Mouse (Mus musculus): ENCODE measurements around the gene Kbtbd2. TPM values are rescaled to one million over a fixed set of nuclear protein-coding genes. Genes with fewer than 3 reads are reported as not detected.

The Kbtbd2 gene
- total and polyA plus RNA-seq, 3 experiments, result 13.2 to 50.7 (median 26.0) TPM

DNA sequence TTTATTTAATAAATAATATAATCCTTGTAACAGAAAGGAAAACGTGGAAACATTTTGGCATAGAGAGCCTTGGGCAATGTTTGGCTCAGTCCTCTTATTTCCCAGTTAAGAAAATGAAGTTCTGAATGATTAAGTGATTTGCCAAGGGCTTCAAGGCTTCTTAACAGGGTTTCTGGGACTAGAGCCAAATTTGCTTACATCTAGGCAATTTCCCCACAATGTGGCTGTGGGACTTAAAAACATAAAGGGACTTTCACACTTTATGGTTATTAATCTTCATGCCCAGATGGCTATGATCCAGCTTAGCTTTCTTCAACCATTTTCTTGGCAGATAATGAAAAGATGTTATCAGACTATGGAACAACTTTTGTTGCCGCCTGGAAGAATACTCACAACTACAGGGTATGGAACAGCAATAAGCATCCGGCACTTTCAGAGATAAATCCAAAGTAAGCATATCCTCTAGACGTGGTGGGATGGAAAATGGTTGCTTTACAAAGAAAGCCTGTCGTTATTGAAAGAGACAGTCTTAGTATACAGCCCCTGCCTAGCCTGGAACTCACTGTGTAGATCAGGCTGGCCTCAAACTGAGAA, 51.6 kb downstream of the Kbtbd2 start:
- no peak overlapping the region for H3K27ac ChIP-seq (ENCODE audit: control insufficient read depth, low read depth, low read length)
- no peak overlapping the region for H3K4me3 ChIP-seq (ENCODE audit: control insufficient read depth in 1 of 2, insufficient read depth in 1 of 2, low read depth in 2 of 2, low read length in 2 of 2)
- no peak overlapping the region for H3K9ac ChIP-seq (ENCODE audit: control insufficient read depth, low read depth, low read length, poor library complexity, severe bottlenecking)
- H3K4me1 ChIP-seq (ENCODE audit: control insufficient read depth in 1 of 2, insufficient read depth in 2 of 2, low read length in 2 of 2), result peaks cover 0 to 3% of the 10 kb centered on the region in 2 experiments; a peak in 2 of 4 replicates
- no peaks in the 10 kb centered on the region for H3K79me2 ChIP-seq (ENCODE audit: control insufficient read depth, insufficient read depth, low read length, poor library complexity)
- DNase-seq (ENCODE audit: low read depth, low spot score), result peak; percentile 77
- peaks cover 3 to 4% of the 10 kb centered on the region in 2 experiments for H3K36me3 ChIP-seq (ENCODE audit: control insufficient read depth in 1 of 2, insufficient read depth in 2 of 2, low read length in 2 of 2)
- H3K27me3 ChIP-seq (ENCODE audit: control insufficient read depth in 1 of 2, insufficient read depth in 2 of 2, low read length in 2 of 2), result no peaks in the 10 kb centered on the region
- no peaks in the 10 kb centered on the region for H3K9me3 ChIP-seq (replicated peaks; ENCODE audit: insufficient read depth, low read length)
- no peak for TF ChIP-seq MXI1 (IDR thresholded peaks at IDR 0.05; ENCODE audit: low read depth, low read length)
- TF ChIP-seq EP300 (IDR thresholded peaks at IDR 0.05; ENCODE audit: low read depth in 1 of 2, low read length in 2 of 2), result peak in 1 of 2 experiments; percentile 2; a peak in 1 of 4 replicates
- TF ChIP-seq ETS1 (IDR thresholded peaks at IDR 0.05; ENCODE audit: low read depth, low read length), result 0 out of 2 replicates have a peak, but pooled peaks have one; percentile 19

- no peak overlapping the region for H3K9ac ChIP-seq (ENCODE audit: control insufficient read depth, low read depth, low read length, poor library complexity, severe bottlenecking)
- H3K4me3 ChIP-seq (ENCODE audit: control insufficient read depth in 1 of 2, insufficient read depth in 1 of 2, low read depth in 2 of 2, low read length in 2 of 2), result no peak overlapping the region
- no peaks in the 10 kb centered on the region for H3K9me3 ChIP-seq (replicated peaks; ENCODE audit: insufficient read depth, low read length)
- no peak for TF ChIP-seq CHD2 (IDR thresholded peaks at IDR 0.05; ENCODE audit: low read length)
- TF ChIP-seq BHLHE40 (IDR thresholded peaks at IDR 0.05; ENCODE audit: borderline replicate concordance, low read depth, low read length), result no peak
- TF ChIP-seq CTCF (IDR thresholded peaks at IDR 0.05 in 2 of 3, conservative IDR thresholded peaks at IDR 0.05 in 1 of 3; ENCODE audit: control insufficient read depth in 1 of 3, insufficient read depth in 1 of 3, low read depth in 2 of 3, low read length in 3 of 3, poor library complexity in 1 of 3, severe bottlenecking in 1 of 3), result no peak
- TF ChIP-seq ELF1 (IDR thresholded peaks at IDR 0.05; ENCODE audit: low read depth, low read length), result no peak
- TF ChIP-seq USF1 (IDR thresholded peaks at IDR 0.05; ENCODE audit: low read depth, low read length), result no peak
- TF ChIP-seq JUND (IDR thresholded peaks at IDR 0.05; ENCODE audit: low read depth, low read length), result no peak
- TF ChIP-seq ETS1 (IDR thresholded peaks at IDR 0.05; ENCODE audit: low read depth, low read length), result no peak
- no peak for TF ChIP-seq HCFC1 (IDR thresholded peaks at IDR 0.05; ENCODE audit: low read depth, low read length)
- TF ChIP-seq TAL1 (IDR thresholded peaks at IDR 0.05; ENCODE audit: low read length), result no peak
- TF ChIP-seq MAX (IDR thresholded peaks at IDR 0.05; ENCODE audit: low read length), result no peak
- TF ChIP-seq TCF12 (IDR thresholded peaks at IDR 0.05; ENCODE audit: low read depth, low read length), result no peak
- no peak for TF ChIP-seq MXI1 (IDR thresholded peaks at IDR 0.05; ENCODE audit: low read depth, low read length)
- no peak overlapping the region for H3K27ac ChIP-seq (ENCODE audit: control insufficient read depth, low read depth, low read length)
- peaks cover 8 to 17% of the 10 kb centered on the region in 2 experiments for H3K36me3 ChIP-seq (ENCODE audit: control insufficient read depth in 1 of 2, insufficient read depth in 2 of 2, low read length in 2 of 2)
- H3K27me3 ChIP-seq (ENCODE audit: control insufficient read depth in 1 of 2, insufficient read depth in 2 of 2, low read length in 2 of 2), result no peaks in the 10 kb centered on the region
- H3K4me1 ChIP-seq (ENCODE audit: control insufficient read depth in 1 of 2, insufficient read depth in 2 of 2, low read length in 2 of 2), result peaks cover 3 to 4% of the 10 kb centered on the region in 2 experiments; a peak in 3 of 4 replicates
- H3K79me2 ChIP-seq (ENCODE audit: control insufficient read depth, insufficient read depth, low read length, poor library complexity), result no peaks in the 10 kb centered on the region
- DNase-seq (ENCODE audit: low read depth, low spot score), result no peak
Observed at GRCm38 (mm10) chr6:56732545-56732944, 65.1 kb downstream of the Kbtbd2 start.

Other genes starting within 250 kb of the Kbtbd2 start
- gene Pde1c, start 228.7 kb downstream of the Kbtbd2 start, total RNA-seq (2012; rRNA removed), result not detected in 2 replicates
- not detected for gene Pde1c, start 228.7 kb downstream of the Kbtbd2 start, polyA plus RNA-seq (2012; ENCODE audit: insufficient read depth in 1 of 2, insufficient read length in 2 of 2, low read depth in 1 of 2, low replicate concordance in 2 of 2, missing spikeins in 1 of 2)
- gene Lsm5, start 93.1 kb downstream of the Kbtbd2 start, total RNA-seq (2012; rRNA removed), result 109 and 132 TPM in 2 replicates
- gene Lsm5, start 93.1 kb downstream of the Kbtbd2 start, polyA plus RNA-seq (2012; ENCODE audit: insufficient read depth in 1 of 2, insufficient read length in 2 of 2, low read depth in 1 of 2, low replicate concordance in 2 of 2, missing spikeins in 1 of 2), result 10 to 100 TPM in 1 of 2 experiments, not detected in 1; 36.1 TPM
- 7.7 and 9.6 TPM in 2 replicates for gene Avl9, start 82.9 kb downstream of the Kbtbd2 start, total RNA-seq (2012; rRNA removed)
- 1 to 10 TPM in 1 of 2 experiments, not detected in 1; 7.9 TPM for gene Avl9, start 82.9 kb downstream of the Kbtbd2 start, polyA plus RNA-seq (2012; ENCODE audit: insufficient read depth in 1 of 2, insufficient read length in 2 of 2, low read depth in 1 of 2, low replicate concordance in 2 of 2, missing spikeins in 1 of 2)
- 2.5 and 3.0 TPM in 2 replicates for gene Fkbp9, start 34.2 kb upstream of the Kbtbd2 start, total RNA-seq (2012; rRNA removed)
- gene Fkbp9, start 34.2 kb upstream of the Kbtbd2 start, polyA plus RNA-seq (2012; ENCODE audit: insufficient read depth in 1 of 2, insufficient read length in 2 of 2, low read depth in 1 of 2, low replicate concordance in 2 of 2, missing spikeins in 1 of 2), result 10 to 100 TPM in 1 of 2 experiments, not detected in 1; 19.5 TPM
- 59.2 and 65.0 TPM in 2 replicates for gene Nt5c3, start 126.1 kb upstream of the Kbtbd2 start, total RNA-seq (2012; rRNA removed)
- gene Nt5c3, start 126.1 kb upstream of the Kbtbd2 start, polyA plus RNA-seq (2012; ENCODE audit: insufficient read depth in 1 of 2, insufficient read length in 2 of 2, low read depth in 1 of 2, low replicate concordance in 2 of 2, missing spikeins in 1 of 2), result 10 to 100 TPM in 1 of 2 experiments, not detected in 1; 71.1 TPM
- 0.26 and 0.27 TPM in 2 replicates for gene Vmn1r4, start 126.2 kb upstream of the Kbtbd2 start, total RNA-seq (2012; rRNA removed)
- gene Vmn1r4, start 126.2 kb upstream of the Kbtbd2 start, polyA plus RNA-seq (2012; ENCODE audit: insufficient read depth in 1 of 2, insufficient read length in 2 of 2, low read depth in 1 of 2, low replicate concordance in 2 of 2, missing spikeins in 1 of 2), result under 1 TPM in 1 of 2 experiments, not detected in 1; 0.21 TPM
- gene Vmn1r5, start 172.5 kb upstream of the Kbtbd2 start, total RNA-seq (2012; rRNA removed), result not detected in 2 replicates
- gene Vmn1r5, start 172.5 kb upstream of the Kbtbd2 start, polyA plus RNA-seq (2012; ENCODE audit: insufficient read depth in 1 of 2, insufficient read length in 2 of 2, low read depth in 1 of 2, low replicate concordance in 2 of 2, missing spikeins in 1 of 2), result not detected
- gene Vmn1r6, start 199.4 kb upstream of the Kbtbd2 start, total RNA-seq (2012; rRNA removed), result not detected in 2 replicates
- under 1 TPM in 1 of 2 experiments, not detected in 1; 0.01 TPM for gene Vmn1r6, start 199.4 kb upstream of the Kbtbd2 start, polyA plus RNA-seq (2012; ENCODE audit: insufficient read depth in 1 of 2, insufficient read length in 2 of 2, low read depth in 1 of 2, low replicate concordance in 2 of 2, missing spikeins in 1 of 2)
- not detected in 2 replicates for gene Vmn1r7, start 227.5 kb upstream of the Kbtbd2 start, total RNA-seq (2012; rRNA removed)
- gene Vmn1r7, start 227.5 kb upstream of the Kbtbd2 start, polyA plus RNA-seq (2012; ENCODE audit: insufficient read depth in 1 of 2, insufficient read length in 2 of 2, low read depth in 1 of 2, low replicate concordance in 2 of 2, missing spikeins in 1 of 2), result not detected
- gene Vmn1r8, start 234.5 kb upstream of the Kbtbd2 start, total RNA-seq (2012; rRNA removed), result not detected in 2 replicates
- gene Vmn1r8, start 234.5 kb upstream of the Kbtbd2 start, polyA plus RNA-seq (2012; ENCODE audit: insufficient read depth in 1 of 2, insufficient read length in 2 of 2, low read depth in 1 of 2, low replicate concordance in 2 of 2, missing spikeins in 1 of 2), result not detected

All from MEL (cell line).